Mouse (Mus musculus) midbrain, embryonic 15.5 days (tissue): Measurements from ENCODE around the gene Gstm2. TPM values are rescaled to one million over a fixed set of nuclear protein-coding genes. Genes with fewer than 3 reads are reported as not detected.
"Not testable (repeated sequence)": the region's sequence is repeated elsewhere in the genome, so short reads cannot be mapped to it uniquely, and the experiment has no call there.

Experiments used
- ATAC-seq: fragments of 200-750 bp; cut with Nextera tagmentation; replicated peaks from 2 replicates; pipeline ENCODE4 v1.8.0; 2017; ENCODE audit warnings: moderate TSS enrichment
- H3K27ac ChIP-seq: fragments of 300-500 bp; sonication (generic); 2 replicates; pipeline ENCODE4 v1.5.1; 2015; ENCODE audit warnings: mild to moderate bottlenecking, inconsistent platforms
- H3K27me3 ChIP-seq: fragments of 300-500 bp; sonication (generic); replicated peaks from 2 replicates; pipeline ENCODE4 v1.6.1; 2015; ENCODE audit warnings: inconsistent platforms
- H3K36me3 ChIP-seq: fragments of 300-500 bp; sonication (generic); replicated peaks from 2 replicates; pipeline ENCODE4 v1.6.1; 2015; ENCODE audit warnings: inconsistent platforms
- H3K4me1 ChIP-seq: fragments of 300-500 bp; sonication (generic); 2 replicates; pipeline ENCODE4 v1.6.1; 2015; ENCODE audit warnings: inconsistent platforms
- H3K4me2 ChIP-seq: fragments of 300-500 bp; sonication (generic); 2 replicates; pipeline ENCODE4 v1.6.1; 2015; ENCODE audit warnings: inconsistent platforms, mild to moderate bottlenecking, moderate library complexity
- H3K4me3 ChIP-seq: fragments of 300-500 bp; sonication (generic); 2 replicates; pipeline ENCODE4 v1.5.1; 2015; ENCODE audit warnings: mild to moderate bottlenecking, inconsistent platforms
- H3K9ac ChIP-seq: fragments of 300-500 bp; sonication (generic); 2 replicates; pipeline ENCODE4 v1.6.1; 2015; ENCODE audit warnings: mild to moderate bottlenecking, inconsistent platforms
- H3K9me3 ChIP-seq: fragments of 300-500 bp; sonication (generic); 2 replicates; pipeline ENCODE4 v1.6.1; 2016; ENCODE audit warnings: inconsistent platforms
- WGBS: fragments of 180-500 bp; shearing (Covaris S2); methylation state at CpG from one replicate; pipeline ENCODE4 v1.1.7; 2015; ENCODE audit warnings: mixed read lengths; 5-methylcytosine and 5-hydroxymethylcytosine counted together
- polyA plus RNA-seq: library from polyadenylated mRNA; unstranded; fragments of >200 nt; fragmentation: Nextera tagmentation; extraction: Ambion mirVana; gene quantifications from 2 replicates; pipeline ENCODE4 v1.2.1, GENCODE M21; 2015

The Gstm2 gene
- polyA plus RNA-seq, 1 experiment from 2014 or later = 11.0 TPM

DNA sequence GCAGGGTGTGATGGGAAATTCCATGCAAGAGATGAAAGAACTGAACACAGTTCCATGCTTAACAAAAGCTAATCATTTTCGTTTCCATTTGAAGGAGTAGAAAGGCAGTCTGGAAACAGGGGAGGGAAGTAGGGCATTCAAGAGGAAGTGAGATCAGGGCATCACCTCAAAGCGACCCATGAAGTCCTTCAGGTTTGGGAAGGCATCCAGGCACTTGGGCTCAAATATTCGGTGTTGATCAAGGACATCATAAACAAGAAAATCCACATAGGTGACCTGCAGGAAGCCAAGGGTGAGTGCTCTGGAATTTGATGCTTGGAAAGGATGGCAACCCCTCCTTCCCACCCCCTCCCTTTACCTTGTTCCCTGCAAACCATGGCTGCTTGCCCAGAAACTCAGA is 2.5 kb downstream of the Gstm2 start:
- no peak overlapping the region for H3K9ac ChIP-seq
- WGBS = 71% methylated on average over 3 of the region's 3 CpGs
- H3K4me3 ChIP-seq = no peak overlapping the region
- no peaks in the 10 kb centered on the region for H3K36me3 ChIP-seq
- no peaks in the 10 kb centered on the region for H3K9me3 ChIP-seq
- no peaks in the 10 kb centered on the region for H3K27me3 ChIP-seq
- no peak overlapping the region for H3K27ac ChIP-seq
- no peak for ATAC-seq
- H3K4me1 ChIP-seq = no peaks in the 10 kb centered on the region
- H3K4me2 ChIP-seq = no peak overlapping the region

- 73% methylated on average over 6 of the region's 6 CpGs for WGBS
- no peak overlapping the region for H3K9ac ChIP-seq
Observed at GRCm38 (mm10) chr3:107982726-107983125, 3.5 kb downstream of the Gstm2 start.

GRCm38 (mm10) chr3:107981261-107981660 is 5.0 kb downstream of the Gstm2 start:
- Histone ChIP-seq H3K4me3 (no peak overlapping the region), H3K4me1 (no peaks in the 10 kb centered on the region), H3K4me2 (no peak overlapping the region), H3K27me3 (no peaks in the 10 kb centered on the region), H3K27ac (no peak overlapping the region), H3K36me3 (no peaks in the 10 kb centered on the region), H3K9ac (no peak overlapping the region), H3K9me3 (no peaks in the 10 kb centered on the region)
- ATAC-seq = no peak
- WGBS = 61% methylated on average over 3 of the region's 3 CpGs

More at GRCm38 (mm10) chr3:107982726-107983125, 3.5 kb downstream of the Gstm2 start:
- H3K27me3 ChIP-seq = no peaks in the 10 kb centered on the region
- H3K36me3 ChIP-seq = no peaks in the 10 kb centered on the region
- no peak for ATAC-seq
- no peak overlapping the region for H3K27ac ChIP-seq
- no peak overlapping the region for H3K4me3 ChIP-seq
- no peak overlapping the region for H3K4me2 ChIP-seq
- H3K9me3 ChIP-seq = no peaks in the 10 kb centered on the region
- no peaks in the 10 kb centered on the region for H3K4me1 ChIP-seq

- Histone ChIP-seq H3K27me3 (no peaks in the 10 kb centered on the region), H3K4me2 (no peak overlapping the region), H3K4me1 (no peaks in the 10 kb centered on the region), H3K9ac (no peak overlapping the region), H3K4me3 (no peak overlapping the region), H3K27ac (no peak overlapping the region), H3K36me3 (no peaks in the 10 kb centered on the region), H3K9me3 (no peaks in the 10 kb centered on the region)
- WGBS = 87% methylated on average over 3 of the region's 3 CpGs
- ATAC-seq = no peak
Observed at GRCm38 (mm10) chr3:107977691-107978090, 8.6 kb downstream of the Gstm2 start.

DNA sequence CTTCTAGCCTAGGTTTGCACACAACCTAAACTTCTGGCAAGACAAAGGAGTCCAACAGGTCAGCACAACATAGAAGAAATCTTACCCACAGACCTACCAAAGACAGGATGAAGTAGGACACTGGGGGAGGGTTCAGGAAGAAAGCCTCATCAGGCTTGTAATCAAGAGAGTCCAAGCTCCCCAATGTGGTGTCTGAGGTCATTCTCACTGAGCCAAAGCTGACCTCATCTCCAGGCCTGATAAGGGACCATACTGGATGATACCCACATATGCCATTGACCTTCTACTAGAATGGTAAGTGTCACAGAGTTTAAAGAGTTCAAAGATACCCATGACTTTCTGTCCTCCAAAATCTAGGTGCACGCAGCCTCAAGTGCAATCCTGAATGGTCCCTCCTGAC is 12.0 kb downstream of the Gstm2 start:
- Histone ChIP-seq H3K9ac (no peak overlapping the region), H3K4me3 (no peak overlapping the region), H3K4me2 (no peak overlapping the region), H3K4me1 (no peaks in the 10 kb centered on the region), H3K27me3 (no peaks in the 10 kb centered on the region), H3K9me3 (no peaks in the 10 kb centered on the region), H3K27ac (no peak overlapping the region), H3K36me3 (no peaks in the 10 kb centered on the region)
- no peak for ATAC-seq
- WGBS = 98% methylated on average over 1 of the region's 1 CpGs

DNA sequence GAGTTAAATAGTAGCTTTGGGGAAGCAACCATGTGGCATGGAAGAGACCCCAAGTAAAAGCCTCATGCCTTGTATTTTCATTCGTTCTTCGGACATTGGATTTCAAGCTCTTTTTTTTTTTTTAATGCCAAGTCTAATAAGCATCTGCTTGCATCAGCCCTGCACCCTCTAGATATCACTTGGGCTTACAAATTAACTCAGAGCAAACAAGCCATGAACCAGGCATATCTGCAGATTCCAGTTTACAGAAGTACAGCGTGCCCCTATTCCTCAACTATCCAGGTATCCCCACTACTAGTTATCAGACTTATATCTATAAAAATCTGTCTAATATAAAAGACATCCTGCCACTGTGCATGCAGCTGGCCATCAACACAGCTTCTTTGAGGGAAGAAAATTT is 14.2 kb downstream of the Gstm2 start:
- Histone ChIP-seq H3K36me3 (no peaks in the 10 kb centered on the region), H3K4me1 (no peaks in the 10 kb centered on the region), H3K27ac (no peak overlapping the region), H3K9ac (no peak overlapping the region), H3K4me3 (no peak overlapping the region), H3K9me3 (no peaks in the 10 kb centered on the region), H3K27me3 (no peaks in the 10 kb centered on the region), H3K4me2 (no peak overlapping the region)
- ATAC-seq = no peak
- 89% methylated on average over 3 of the region's 3 CpGs for WGBS

- not testable (repeated sequence) for H3K27me3 ChIP-seq, H3K4me1 ChIP-seq, H3K27ac ChIP-seq, H3K4me3 ChIP-seq, H3K36me3 ChIP-seq, H3K4me2 ChIP-seq, H3K9ac ChIP-seq, ATAC-seq, H3K9me3 ChIP-seq
- WGBS = 71% methylated on average over 3 of the region's 3 CpGs
Observed at GRCm38 (mm10) chr3:107971101-107971500, 15.2 kb downstream of the Gstm2 start.

- H3K9me3 ChIP-seq = no peaks in the 10 kb centered on the region
- no peaks in the 10 kb centered on the region for H3K27me3 ChIP-seq
- H3K4me1 ChIP-seq = no peaks in the 10 kb centered on the region
- ATAC-seq = no peak
- no peaks in the 10 kb centered on the region for H3K36me3 ChIP-seq
- no peak within 1 kb of the TSS for H3K9ac ChIP-seq
- no peak within 1 kb of the TSS for H3K27ac ChIP-seq
- no peak within 1 kb of the TSS for H3K4me3 ChIP-seq
- H3K4me2 ChIP-seq = no peak within 1 kb of the TSS
- WGBS = 69% methylated on average over 13 of the region's 13 CpGs
Observed at GRCm38 (mm10) chr3:107968724-107969395, 17.4 kb downstream of the Gstm2 start, which contains the start of gene Gstm3. TSS of gene Gstm3 (minus strand) at chr3:107969283.

DNA sequence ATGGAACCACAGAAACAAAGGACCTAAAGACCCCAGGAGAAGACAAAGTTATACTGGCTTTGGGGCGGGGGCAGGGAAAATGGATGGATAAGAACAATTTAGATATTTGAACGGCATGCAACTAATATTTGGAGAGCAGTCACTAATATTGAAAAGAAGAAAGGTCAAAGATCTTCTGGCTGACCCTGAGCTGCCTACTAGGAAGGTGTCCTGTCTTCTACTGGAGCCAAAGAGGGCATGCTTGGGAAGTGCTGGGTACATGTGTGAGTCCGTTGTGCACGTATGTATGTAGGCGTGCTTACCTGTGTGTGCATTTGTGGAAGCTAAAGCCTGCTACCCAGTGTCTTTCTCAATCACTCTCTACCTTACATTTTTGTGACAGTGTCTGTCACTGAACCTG is 19.6 kb downstream of the Gstm2 start:
- ATAC-seq = no peak
- no peak overlapping the region for H3K27ac ChIP-seq
- 92% methylated on average over 5 of the region's 5 CpGs for WGBS

DNA sequence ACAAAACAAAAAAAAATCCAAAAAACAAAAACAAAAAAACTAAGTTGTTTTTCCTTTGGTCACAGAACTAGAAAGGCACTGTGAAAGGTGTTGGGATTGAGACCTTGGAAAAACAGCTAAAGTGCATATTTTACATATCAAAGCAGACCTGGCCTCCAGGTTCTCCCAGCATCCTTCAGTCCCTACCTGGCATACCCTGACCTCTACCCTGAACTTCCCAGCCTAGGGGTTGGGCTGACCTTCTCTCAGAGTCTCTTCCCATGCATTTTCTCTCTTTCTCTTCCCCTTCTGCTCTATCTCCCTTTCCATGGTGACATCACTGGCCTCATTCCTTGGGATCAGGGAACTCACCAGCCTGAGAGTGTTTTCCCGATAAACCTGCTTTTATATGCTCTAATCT is 20.7 kb downstream of the Gstm2 start:
- no peaks in the 10 kb centered on the region for H3K9me3 ChIP-seq
- WGBS = 50% methylated on average over 1 of the region's 1 CpGs
- ATAC-seq = no peak
- H3K9ac ChIP-seq = no peak overlapping the region
- H3K36me3 ChIP-seq = no peaks in the 10 kb centered on the region
- no peak overlapping the region for H3K4me3 ChIP-seq
- no peaks in the 10 kb centered on the region for H3K4me1 ChIP-seq
- H3K27me3 ChIP-seq = no peaks in the 10 kb centered on the region
- no peak overlapping the region for H3K4me2 ChIP-seq
- H3K27ac ChIP-seq = no peak overlapping the region

More for the DNA sequence above, 19.6 kb downstream of the Gstm2 start:
- Histone ChIP-seq H3K4me3 (no peak overlapping the region), H3K27me3 (no peaks in the 10 kb centered on the region), H3K9me3 (no peaks in the 10 kb centered on the region), H3K9ac (no peak overlapping the region), H3K36me3 (no peaks in the 10 kb centered on the region), H3K4me1 (no peaks in the 10 kb centered on the region), H3K4me2 (no peak overlapping the region)

- H3K27ac ChIP-seq = no peak overlapping the region
- H3K4me1 ChIP-seq = no peaks in the 10 kb centered on the region
- H3K9me3 ChIP-seq = no peaks in the 10 kb centered on the region
- no peak for ATAC-seq
- no peak overlapping the region for H3K4me2 ChIP-seq
- H3K4me3 ChIP-seq = no peak overlapping the region
- WGBS = 64% methylated on average over 5 of the region's 5 CpGs
- H3K9ac ChIP-seq = no peak overlapping the region
- no peaks in the 10 kb centered on the region for H3K27me3 ChIP-seq
- no peaks in the 10 kb centered on the region for H3K36me3 ChIP-seq
Observed at GRCm38 (mm10) chr3:107964656-107965308, 21.5 kb downstream of the Gstm2 start.

DNA sequence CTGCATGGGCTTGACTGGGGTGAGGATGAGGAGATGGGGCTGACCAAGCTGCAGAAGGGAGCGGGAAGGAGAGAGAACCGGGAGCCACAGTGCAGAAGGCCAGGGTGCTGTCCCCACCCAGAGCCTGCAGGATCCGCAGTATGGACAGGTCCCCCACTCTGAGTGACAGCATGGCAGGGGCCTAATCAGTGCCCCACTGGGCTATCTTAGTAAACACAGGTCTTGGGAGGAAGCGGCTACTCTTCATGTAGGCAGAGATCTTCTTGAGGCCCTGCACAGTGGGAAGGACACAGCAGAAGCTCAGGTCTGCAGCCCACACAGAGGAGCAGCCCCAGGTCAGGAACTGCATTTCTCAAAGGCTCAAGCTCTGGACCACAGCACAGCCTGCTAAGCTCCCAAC is 22.2 kb downstream of the Gstm2 start:
- 74% methylated on average over 4 of the region's 4 CpGs for WGBS
- Histone ChIP-seq H3K9me3 (no peaks in the 10 kb centered on the region), H3K36me3 (no peaks in the 10 kb centered on the region), H3K4me2 (no peak overlapping the region), H3K4me1 (no peaks in the 10 kb centered on the region), H3K9ac (no peak overlapping the region), H3K4me3 (no peak overlapping the region), H3K27ac (no peak overlapping the region), H3K27me3 (no peaks in the 10 kb centered on the region)
- no peak for ATAC-seq

- not testable (repeated sequence) for H3K4me1 ChIP-seq, ATAC-seq, H3K27me3 ChIP-seq, H3K4me2 ChIP-seq, H3K36me3 ChIP-seq, H3K4me3 ChIP-seq, H3K9ac ChIP-seq, H3K27ac ChIP-seq, H3K9me3 ChIP-seq
- WGBS = 93% methylated on average over 9 of the region's 9 CpGs
Observed at GRCm38 (mm10) chr3:107955260-107955659, 31.0 kb downstream of the Gstm2 start.
